Mouse (Mus musculus): ENCODE results near the gene Frs2.

DNA sequence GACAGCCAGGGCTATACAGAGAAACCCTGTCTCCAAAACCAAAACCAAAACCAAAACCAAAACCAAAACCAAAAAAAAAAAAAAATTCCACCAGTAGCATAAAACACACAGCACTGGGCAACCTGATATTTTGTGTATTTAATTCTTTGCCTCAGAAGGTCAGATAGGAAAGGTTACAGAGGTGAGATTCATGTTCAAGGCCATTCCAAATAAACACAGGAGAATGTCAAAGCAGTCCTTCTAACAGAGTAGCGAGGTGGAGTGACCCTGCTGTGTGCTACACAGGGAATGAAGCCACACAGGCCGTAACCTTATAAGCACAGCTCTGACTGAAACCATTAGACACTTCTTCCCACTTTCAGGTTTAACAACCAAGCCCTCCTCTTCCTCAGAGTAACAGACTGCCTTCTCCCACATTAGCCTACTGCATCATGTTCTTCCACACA lies 66.4 kb downstream of the Frs2 start:
- TF ChIP-seq POLR2A (IDR thresholded peaks at IDR 0.05; ENCODE audit: borderline replicate concordance, control insufficient read depth, low read depth, low read length) = no peak
- no peak for TF ChIP-seq CTCF (IDR thresholded peaks at IDR 0.05; ENCODE audit: control insufficient read depth, insufficient read depth, low read length)
